Mouse (Mus musculus): ENCODE results near the gene Gm10721.
"Not testable (repeated sequence)": the region's sequence is repeated elsewhere in the genome, so short reads cannot be mapped to it uniquely, and the experiment has no call there.

DNA sequence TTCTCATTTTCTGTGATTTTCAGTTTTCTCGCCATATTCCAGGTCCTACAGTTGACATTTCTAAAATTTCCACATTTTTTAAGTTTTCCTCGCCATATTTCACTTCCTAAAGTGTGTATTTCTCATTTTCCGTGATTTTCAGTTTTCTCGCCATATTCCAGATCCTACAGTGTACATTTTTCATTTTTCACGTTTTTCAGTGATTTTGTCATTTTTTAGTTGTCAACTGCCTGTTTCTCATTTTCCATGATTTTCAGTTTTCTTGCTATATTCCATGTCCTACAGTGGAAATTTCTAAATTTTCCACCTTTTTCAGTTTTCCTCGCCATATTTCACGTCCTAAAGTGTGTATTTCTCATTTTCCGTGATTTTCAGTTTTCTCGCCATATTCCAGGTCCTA lies 5.7 kb upstream of the Gm10721 start:
- TF ChIP-seq CTCF, EP300 (IDR thresholded peaks at IDR 0.05; ENCODE audit: low read depth): not testable (repeated sequence)
